Mouse (Mus musculus) G1E-ER4 (cell line): Measurements from ENCODE around the gene Nkx2-1. TPM values are rescaled to one million over a fixed set of nuclear protein-coding genes. Genes with fewer than 3 reads are reported as not detected.

Experiments used
- GATA1 ChIP-seq: IDR thresholded peaks from one replicate; pipeline ENCODE4 v1.8.0; 2012; ENCODE audit warnings: low read length, inconsistent platforms
- polyA plus RNA-seq: library from polyadenylated mRNA; stranded (reverse); fragments of >175 nt; gene quantifications from 2 replicates; pipeline ENCODE4 v1.2.3, GENCODE M21; 2012

Nkx2-1 gene
- not detected in 2 replicates for polyA plus RNA-seq

- TF ChIP-seq GATA1: no peak
These were observed at the start of gene Nkx2-1 for GRCm38 (mm10) chr12:56536884-56537265. Nkx2-1 (minus strand) TSS chr12:56536908.

DNA sequence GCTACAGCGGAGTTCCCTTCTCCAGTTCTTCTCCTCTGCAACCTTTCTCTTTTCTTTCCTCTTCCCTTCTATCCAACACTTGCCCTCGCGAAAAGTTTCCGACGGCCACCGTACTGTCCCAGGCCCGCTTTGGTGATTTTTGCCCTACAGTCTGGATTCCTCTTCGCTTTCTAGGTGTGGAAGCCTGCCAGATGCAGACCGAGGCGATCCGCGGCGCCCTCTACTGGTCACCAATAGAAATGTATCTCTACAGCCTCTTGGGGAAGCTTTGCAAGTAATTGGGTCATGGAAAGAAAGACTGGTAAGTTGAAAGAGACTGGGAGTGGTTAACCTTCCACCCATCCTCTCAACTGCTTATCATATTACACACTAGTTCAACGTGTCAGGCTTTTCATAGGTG lies 4.4 kb upstream of the Nkx2-1 start:
- TF ChIP-seq GATA1: no peak

DNA sequence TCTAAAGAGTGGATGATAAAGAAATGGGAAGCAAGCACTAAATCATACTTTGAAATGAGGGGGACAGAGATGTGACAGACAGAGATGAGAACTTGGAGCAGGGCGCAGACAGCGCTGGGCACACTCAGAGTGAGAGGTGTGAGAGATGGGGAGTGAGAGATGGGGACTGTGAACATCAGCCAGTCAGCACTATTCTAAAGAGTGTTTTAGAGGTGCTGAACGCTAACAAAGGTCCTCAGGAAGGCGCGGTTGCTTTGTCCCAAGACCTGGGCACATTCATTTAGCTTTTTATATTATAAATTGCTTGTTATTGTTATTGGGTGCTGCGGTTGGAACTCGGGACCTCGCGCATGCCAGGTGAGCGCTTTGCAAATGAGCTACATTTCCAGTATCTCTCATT lies 3.9 kb upstream of the Nkx2-1 start:
- TF ChIP-seq GATA1: no peak

DNA sequence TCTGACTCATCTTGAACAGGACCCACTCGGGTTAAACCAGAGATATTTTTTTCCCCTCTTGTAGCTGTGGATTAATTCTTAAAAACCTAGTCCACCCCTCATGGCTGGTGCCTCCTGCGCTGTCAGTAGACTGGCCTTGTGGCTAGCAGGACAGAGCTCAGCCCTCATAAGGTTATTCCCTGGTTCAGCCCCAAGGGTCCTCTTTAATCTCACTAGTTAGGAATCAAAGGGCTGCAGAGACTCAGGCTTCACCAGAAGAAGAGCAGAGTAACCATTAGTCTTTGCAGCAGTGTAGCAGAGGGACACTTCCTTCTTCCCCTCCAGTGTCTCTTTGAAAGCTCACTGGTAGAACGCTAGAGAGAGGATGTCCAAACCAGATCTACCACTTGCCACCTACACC lies 1.9 kb upstream of the Nkx2-1 start:
- TF ChIP-seq GATA1: no peak

GRCm38 (mm10) chr12:56537931-56538330 lies 1.2 kb upstream of the Nkx2-1 start:
- TF ChIP-seq GATA1: no peak

DNA sequence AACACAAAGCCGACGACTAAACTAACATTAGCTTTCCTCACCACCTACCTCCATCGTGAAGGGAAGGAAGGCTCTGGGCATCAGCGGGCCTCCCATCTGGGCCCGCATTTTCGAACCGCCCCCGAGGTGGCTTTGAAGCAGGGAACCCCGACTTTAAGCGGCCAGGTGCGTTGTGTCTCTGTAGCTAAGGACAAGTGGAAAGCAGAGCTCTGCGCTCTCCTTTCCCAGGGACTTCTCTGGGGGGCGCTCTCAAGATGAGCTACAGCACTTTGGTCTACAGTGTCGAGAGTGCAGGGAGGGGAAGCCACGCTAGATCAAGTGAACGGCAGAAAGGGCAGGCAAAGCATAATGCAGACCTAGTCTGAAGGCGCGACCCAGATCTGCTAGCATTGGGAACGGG lies 634 bp upstream of the Nkx2-1 start:
- no peak for TF ChIP-seq GATA1

DNA sequence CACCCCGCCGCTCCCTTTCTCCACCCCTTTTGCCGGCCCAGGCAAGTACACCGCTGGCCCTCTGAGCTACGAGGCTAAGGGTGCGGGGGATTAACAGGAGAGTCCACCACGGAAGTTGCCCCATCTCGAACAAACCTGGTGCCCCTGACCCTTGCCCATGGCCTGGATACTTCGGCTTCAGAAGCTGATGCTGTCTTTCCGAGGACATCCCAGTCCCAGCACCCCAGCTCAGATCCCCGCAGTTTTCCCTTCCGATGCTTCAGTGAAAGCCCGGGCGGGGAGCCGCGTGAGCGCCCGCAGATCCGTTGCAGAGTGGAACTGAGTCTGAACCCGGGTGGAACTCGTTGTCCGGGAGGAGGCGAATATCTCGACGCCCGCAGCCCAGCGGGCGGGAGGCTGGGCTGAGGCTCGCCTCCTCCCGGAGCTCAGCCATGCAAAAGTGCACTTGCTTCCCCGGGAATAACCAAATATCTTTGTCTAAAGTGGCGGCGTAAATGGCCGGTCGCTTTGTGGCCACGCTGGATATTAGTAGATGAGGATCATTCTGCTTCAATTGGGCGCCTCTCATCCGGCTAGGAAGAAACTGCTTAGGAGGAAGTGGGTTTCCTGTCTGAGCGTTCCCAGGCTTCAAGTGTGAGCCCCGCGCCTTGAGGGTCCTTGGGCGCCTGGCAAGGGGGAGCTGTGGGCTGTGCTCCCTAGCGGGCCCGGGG lies 379 bp downstream of the Nkx2-1 start:
- no peak for TF ChIP-seq GATA1

DNA sequence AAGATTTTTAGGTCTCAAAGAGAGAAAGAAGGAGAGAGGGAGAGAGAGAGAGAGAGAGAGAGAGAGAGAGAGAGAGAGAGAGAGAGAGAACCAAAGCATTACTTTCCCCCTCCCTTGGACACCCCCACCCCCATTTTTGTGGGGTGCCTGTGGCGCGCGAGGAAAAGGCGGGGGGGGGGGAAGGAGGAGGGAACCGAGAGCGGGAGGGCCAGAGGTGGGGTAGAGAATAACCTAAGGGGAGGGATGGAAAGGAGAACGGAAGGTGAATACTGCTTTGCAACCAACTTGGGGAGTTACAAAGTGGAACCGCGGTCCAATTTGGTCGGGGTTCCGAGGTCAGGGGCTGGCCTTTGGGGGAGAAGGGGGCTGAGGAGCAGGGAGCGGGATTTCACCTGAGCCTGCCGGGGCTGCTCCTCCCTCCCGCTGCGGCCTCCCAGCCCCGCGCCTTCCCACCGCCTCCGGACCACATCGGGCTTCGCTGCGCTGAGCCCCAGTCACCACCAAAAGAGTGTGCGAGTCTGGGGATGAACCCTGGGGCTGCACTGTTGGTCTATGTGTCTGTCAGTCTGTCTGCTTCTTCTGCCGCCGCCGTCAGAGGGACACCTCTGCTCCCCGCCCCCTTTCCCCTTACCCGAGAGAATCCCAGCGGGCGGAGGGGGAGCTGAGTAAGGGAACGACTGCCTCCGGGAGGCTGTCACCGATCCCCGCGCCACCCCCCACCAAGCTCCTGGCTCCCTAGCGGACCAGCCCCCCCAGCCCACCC lies 1.1 kb downstream of the Nkx2-1 start:
- TF ChIP-seq GATA1: no peak

DNA sequence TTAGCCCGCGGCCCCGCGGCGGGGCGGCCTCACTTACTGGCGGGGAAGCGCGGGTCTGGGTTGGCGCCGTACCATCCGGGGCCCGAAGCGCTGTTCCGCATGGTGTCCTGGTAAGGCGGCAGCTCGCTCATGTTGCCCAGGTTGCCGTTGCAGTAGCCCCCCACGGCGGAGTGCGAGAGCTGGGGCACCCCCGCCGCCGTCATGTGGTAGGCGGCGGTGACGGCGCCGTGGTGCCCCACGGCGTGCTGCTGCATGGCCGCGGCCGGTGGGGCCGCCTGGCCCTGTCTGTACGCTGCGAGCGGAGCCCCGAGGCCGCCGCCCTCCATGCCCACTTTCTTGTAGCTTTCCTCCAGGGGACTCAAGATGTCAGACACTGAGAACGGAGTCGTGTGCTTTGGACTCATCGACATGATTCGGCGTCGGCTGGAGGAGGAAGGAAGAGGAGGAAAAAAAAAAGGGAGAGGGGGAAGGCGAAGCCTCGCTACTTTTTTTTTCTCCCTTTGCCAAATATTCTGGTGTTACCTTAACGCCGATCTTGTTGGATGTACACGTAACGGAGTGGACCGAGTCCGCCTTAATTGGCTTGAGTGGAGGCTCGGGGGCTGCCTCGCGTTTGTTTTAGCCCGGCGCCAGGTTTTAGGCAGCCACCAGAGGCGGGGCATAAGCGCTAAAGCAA lies 1.9 kb downstream of the Nkx2-1 start:
- TF ChIP-seq GATA1: no peak

- TF ChIP-seq GATA1: no peak
These were observed 2.4 kb downstream of the Nkx2-1 start for GRCm38 (mm10) chr12:56534311-56534650.

- TF ChIP-seq GATA1: no peak
These were observed 3.0 kb downstream of the Nkx2-1 start for GRCm38 (mm10) chr12:56533501-56534310.

DNA sequence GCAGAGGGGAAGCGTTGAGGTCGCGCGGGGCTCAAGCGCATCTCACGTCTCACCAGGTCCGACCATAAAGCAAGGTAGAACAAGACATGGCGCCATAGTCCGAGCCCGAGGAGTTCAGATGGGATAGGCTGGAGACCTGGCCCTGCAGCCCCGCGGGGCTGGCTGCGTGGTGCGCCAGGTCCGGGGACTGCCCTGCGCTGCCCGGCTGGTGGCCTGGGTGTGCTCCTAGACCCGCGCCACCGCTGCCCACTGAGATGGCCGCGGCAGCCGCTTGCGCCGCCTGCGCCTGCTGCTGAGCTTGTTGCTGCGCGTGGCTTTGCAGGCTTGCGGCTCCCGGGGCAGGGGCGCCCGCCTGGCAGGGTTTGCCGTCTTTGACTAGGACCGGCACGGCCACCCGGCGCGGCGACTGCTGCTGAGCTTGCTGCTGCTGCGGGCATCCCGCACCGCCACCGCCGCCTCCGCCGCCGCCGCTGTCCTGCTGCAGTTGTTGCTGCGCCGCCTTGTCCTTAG lies 3.7 kb downstream of the Nkx2-1 start:
- TF ChIP-seq GATA1: no peak

- no peak for TF ChIP-seq GATA1
These were observed 4.6 kb downstream of the Nkx2-1 start for GRCm38 (mm10) chr12:56532142-56532541.

DNA sequence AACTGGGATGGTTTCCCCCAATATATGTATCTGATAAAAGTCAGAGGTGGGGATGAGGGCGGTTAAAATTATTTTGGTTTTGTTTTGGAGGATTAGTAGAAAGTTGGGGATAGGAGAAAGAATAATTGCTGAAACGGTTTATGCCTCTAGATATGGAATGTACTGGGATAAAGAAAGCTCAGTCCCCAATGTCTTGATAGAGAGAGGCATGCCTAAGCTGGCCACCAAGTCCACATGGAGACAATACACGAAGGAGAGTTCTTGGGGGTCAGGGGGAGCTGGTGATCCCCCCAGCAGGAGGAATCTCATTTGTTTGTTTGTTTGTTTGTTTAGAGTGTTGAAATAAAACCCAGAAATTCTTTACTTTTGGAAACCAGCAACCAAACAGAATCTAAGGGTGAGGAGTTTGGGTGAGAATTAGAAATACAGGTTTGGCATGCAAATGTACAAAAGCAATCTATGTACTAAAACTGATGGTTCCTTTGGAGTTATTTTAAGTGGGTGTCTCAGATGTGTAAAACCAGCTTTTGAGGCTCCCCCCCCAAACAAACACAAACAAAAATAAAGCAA lies 5.6 kb downstream of the Nkx2-1 start:
- no peak for TF ChIP-seq GATA1

GRCm38 (mm10) chr12:56529931-56530330 lies 6.8 kb downstream of the Nkx2-1 start:
- no peak for TF ChIP-seq GATA1
